Mouse (Mus musculus): ENCODE measurements around the gene Togaram2. TPM values are rescaled to one million over a fixed set of nuclear protein-coding genes. Genes with fewer than 3 reads are reported as not detected.
"Not testable (repeated sequence)": the region's sequence is repeated elsewhere in the genome, so short reads cannot be mapped to it uniquely, and the experiment has no call there.

The Togaram2 gene
- total RNA-seq, 2 experiments from 2014 or later: 1.1 to 5.5 TPM

DNA sequence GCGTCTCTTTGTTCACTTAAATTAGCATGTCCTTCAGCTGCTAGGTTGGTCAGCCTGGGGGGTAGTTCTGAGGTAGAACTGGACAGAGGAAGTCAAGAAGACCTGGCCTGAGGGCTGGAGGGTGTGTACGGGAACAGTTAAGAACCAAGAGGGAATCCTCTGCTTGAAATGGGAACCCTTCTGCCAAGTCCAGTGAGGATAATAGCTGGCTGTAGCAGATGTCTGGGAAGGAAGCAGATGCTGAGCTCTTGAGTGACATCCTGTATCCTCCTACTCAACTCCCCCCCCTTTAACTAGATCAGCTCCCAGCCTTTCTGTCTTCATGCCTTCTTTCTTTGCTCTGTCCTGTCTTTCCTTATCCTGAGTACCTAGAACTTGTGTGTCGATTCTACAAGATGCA lies 42.0 kb downstream of the Togaram2 start:
- DNase-seq (ENCODE audit: low spot score in 2 of 2): peak; percentile 41 to 46
- intact Hi-C loops (cut with DNase I): no loop called here

DNA sequence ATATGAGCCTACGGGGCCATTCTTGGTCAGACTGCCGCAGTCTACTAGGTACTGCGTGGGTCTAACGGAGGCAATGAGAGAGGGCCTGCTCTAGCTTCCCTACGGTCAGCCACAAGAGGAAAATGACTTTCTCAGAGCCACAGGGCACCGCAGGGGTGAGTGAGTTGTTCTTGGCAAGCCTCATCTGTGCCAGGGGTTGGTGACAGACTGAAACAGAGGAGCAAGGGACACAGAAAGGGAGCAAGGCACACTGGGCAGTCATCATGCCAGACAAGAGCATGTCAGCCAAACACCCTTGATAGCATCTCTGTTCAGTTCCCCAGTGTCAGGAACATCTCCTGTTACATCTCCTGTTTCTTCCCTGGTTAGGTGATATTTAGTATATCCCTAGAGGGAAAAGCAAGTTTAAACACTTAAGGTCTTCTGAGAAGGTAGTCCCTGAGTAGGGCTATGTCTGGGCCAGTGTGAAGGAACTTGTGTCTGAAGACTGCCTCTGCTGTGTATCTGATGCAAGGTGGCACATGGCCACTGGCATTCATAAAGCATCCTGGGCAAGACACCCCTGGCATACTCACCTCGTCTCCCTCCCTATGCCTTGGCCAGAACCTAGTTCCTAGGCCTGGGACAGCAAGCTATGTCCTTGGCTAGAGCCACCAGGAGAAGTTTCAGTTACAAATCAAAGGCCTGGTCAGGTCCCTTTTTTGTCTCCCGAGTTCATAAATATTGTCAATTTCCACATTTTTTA lies 45.0 kb downstream of the Togaram2 start:
- intact Hi-C loops (cut with DNase I): no loop called here
- DNase-seq (ENCODE audit: low spot score in 2 of 2): no peak

DNA sequence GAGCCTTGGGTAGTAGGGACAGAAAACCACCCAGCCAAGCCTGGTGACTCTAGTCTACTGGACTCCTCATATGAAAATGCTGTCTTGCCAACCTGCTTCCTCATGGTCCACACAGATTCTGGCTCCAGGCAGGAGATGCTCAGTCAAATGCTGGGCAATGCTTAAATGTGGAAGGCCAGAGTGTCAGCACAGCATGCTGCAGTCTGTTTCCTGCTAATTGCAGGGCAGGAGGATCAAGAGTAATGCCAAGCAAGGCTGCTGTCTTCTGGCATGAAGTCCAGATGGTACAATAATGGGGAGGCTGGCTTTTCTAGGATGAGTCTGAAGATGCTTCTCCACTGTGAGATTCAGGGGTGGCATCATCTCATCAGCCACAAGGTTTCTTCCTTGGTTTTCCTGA lies 47.4 kb downstream of the Togaram2 start:
- DNase-seq (ENCODE audit: low spot score in 2 of 2): no peak
- intact Hi-C loops (cut with DNase I): no loop called here

DNA sequence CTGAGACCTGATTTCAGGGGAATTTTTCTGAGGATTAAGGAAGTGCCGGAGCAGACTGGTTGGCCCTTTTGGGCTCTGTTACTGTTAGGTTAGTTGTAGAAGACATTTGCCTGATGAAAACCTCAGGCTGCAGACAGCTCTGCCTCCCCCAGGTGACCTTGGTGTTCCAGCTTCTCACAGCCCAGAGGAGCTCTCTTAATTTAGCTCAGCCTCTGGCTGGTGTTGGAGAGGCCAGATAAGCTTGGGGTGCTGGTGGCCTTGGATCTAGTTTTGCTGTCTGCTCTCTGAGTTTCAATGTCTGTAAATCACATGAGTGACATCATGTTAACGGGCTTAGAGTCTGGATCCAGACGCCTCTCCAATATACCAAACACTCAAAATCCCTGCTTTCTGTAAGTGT lies 48.0 kb downstream of the Togaram2 start:
- intact Hi-C loops (cut with DNase I): no loop called here
- DNase-seq (ENCODE audit: low spot score in 2 of 2): no peak

DNA sequence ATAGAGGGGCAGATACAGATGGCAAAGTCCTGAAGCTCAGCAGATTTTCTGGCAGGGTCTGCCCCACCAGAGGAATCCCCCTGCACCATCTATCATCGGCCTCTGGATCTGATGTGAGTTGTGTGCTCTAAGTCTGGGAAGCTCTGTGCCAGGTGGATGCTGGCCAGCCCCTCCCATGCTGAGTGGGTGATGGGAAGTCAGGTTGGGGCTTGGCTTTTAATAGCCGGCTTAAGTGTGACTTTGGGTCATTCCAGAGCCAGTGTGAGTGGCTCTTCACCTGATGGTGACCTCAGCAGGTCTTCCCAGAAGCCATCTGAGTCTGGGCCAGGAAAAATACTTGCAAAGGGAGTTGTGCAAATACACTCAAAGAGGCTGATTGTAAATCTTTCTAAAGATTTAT lies 57.6 kb downstream of the Togaram2 start:
- intact Hi-C loops (cut with DNase I): no loop called here
- no peak for DNase-seq (ENCODE audit: low spot score in 2 of 2)

DNA sequence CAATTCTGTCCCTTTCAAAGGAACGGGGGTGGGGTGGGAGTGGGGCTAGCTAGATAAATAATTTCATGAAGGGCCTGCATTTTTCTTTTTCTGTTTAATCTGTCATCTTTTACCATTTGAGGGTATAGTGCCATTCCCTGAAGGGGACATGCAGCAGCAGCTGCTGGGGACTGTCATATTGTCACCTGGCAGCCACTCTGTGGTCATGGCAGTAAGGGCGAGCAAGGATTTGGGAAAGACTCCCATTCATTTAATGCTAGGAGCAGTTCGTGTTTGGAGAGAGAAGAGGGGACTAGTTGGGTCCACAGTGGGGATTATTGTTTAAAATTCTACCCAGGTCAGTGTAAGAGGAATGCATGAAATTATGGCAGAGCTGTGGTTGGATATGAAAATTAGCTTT lies 63.4 kb downstream of the Togaram2 start:
- DNase-seq (ENCODE audit: low spot score in 2 of 2): no peak
- intact Hi-C loops (cut with DNase I): no loop called here

DNA sequence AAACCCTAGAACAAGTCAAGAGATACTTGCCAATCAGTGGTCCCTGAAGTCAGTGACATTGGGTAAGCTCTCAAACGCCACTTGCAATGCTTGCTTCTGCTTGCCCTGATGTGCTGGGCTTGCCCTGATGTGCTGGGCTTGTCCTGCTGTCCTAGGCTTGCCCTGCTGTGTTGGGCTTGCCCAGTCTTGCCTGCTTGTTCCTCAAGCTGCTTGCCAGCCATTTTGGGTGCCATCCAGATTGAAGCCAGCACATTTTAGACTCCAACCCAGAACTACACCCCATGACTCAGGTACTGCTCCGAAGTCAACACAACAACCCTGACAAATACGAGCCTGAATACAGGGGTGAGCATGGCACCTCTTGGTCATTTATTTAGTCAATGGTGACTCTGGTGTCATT lies 69.1 kb downstream of the Togaram2 start:
- intact Hi-C loops (cut with DNase I): loop anchor here (5.0 kb wide), 1 partner anchor 40 kb away; no protein-coding TSS in a partner anchor
- no peak for DNase-seq (ENCODE audit: low spot score in 2 of 2)

DNA sequence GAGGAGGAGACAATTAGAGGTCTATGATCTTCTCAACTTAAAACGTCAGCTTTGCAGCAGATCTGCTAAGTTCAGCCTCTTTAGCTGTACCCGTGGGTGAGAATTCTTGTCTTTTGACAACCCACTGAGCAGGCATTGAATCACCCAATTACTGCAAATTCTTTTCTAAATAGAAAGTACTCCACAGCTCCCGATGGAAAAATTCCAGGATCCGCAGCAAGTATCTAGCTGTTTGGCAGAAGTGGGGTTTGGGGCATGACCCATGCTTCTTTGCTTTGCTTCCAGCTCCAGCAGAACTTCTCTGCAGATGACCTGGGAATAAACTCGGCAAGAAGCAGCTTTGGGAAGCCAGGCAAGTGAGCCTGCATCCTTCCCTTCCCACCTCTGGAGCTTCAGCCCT lies 69.9 kb downstream of the Togaram2 start:
- intact Hi-C loops (cut with DNase I): loop anchor here (5.0 kb wide), 1 partner anchor 39 kb away; no protein-coding TSS in a partner anchor
- DNase-seq (ENCODE audit: low spot score in 2 of 2): peak in 1 of 2 experiments; percentile 41

DNA sequence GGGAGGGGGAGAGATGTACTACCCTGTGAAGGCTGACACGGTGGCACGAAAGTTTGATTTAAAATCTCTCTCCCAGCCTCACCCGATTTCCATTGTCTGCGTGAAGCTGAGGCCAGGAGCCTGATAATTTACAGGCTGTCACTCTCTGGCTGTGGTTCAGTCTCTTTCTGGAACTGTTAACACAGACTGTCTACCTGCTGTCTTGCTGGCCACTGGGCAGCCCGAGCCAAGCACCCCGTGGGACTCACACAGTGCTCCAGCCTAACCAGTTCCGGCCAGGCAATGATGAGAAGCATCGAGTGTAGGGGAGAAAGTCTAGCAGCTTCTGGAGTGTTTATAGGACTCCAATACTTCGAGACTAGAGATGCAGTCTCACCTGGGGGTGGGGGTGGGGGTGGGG lies 73.1 kb downstream of the Togaram2 start:
- intact Hi-C loops (cut with DNase I): no loop called here
- no peak for DNase-seq (ENCODE audit: low spot score in 2 of 2)

DNA sequence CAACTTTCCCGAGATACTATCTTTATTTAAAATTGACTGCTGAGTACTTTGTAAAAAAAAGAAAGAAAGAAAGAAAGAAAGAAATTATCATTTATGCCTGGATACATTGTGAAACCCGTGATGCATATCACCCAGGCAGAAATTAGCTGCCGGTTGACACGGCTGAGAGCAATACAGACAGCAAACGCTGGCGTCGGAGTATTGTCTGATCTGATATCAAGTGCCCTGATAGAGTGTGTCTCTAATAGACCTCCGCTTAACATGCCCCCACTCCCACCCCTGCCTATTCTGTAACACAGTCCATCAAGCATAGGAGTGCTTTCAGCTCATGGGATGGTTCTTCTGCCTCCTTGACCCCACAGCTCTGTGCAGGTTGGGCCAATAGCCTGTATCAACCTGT lies 74.5 kb downstream of the Togaram2 start:
- intact Hi-C loops (cut with DNase I): no loop called here

DNA sequence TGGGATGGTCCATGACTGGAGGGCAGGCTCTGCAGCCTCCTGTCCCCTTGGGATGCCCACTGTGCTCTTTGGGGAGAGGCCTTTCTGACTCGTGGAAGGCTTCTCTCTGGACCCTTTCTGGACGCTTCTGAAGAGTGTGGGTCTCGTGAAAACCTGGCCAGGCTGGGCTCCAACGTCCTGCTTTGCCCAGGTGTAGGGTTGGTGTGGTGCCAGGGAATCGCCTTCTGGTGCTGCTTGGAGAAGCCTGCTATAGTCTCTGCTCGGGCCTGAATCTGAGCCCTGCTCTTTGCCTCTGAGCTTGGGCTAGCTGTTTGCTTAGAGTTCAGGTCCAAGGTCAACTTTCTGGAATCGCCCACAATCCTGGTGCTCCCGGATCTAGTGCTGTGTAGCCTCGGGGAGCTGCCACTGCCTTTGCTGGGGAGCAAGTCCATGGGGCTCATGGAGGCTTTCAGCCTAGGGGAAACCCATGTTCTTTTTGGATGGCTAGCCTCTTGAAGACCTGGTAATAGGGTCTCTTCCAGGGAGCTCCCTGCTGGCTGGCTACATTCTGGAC lies 76.6 kb downstream of the Togaram2 start:
- intact Hi-C loops (cut with DNase I): no loop called here
- DNase-seq (ENCODE audit: low spot score in 2 of 2): no peak

More for the DNA sequence above, 74.5 kb downstream of the Togaram2 start:
- no peak for DNase-seq (ENCODE audit: low spot score in 2 of 2)

DNA sequence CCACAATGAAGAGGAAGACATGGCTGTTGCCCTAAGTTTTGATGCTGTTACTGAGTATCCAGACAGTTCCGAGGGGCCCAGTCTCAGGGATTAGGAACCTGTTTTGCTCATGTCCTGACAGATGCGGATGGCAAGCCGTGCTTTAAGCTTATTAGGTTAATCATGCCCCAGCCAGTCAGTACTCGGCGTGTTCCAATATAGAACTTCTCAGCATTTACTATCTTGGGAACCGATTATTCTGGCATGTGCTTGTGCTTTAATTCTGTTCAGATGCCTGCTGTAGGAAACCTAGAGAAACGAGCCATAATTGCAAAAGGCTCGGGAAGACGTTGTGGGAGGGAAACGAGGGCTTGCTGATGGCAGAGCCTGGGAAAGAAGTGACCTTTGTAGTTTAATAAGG lies 79.8 kb downstream of the Togaram2 start, which contains the start of gene Pcare:
Gene Pcare (minus strand): TSS at position 64 of the 400 bp plus-strand sequence.
- intact Hi-C loops (cut with DNase I): no loop called here
- no peak for DNase-seq (ENCODE audit: low spot score in 2 of 2)

DNA sequence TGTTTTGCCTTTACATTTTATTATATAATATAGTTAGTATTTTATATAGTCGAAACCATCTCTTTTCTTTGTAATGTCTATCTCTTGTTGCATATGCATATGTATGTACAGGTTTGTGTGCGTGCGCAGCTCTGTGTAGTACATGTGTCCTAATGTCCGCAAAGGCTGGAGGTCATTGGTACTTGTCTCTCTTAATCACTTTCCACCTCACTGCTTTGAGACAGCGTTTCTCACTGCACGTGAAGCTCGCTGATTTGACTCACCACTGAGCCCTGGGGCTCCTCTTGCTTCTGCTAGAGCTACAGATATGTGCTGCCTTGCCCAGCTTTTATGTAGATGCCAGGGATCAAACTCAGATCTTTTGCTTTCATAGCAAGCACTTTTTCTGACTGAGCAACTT lies 87.5 kb downstream of the Togaram2 start:
- DNase-seq (ENCODE audit: low spot score in 2 of 2): no peak
- intact Hi-C loops (cut with DNase I): no loop called here

DNA sequence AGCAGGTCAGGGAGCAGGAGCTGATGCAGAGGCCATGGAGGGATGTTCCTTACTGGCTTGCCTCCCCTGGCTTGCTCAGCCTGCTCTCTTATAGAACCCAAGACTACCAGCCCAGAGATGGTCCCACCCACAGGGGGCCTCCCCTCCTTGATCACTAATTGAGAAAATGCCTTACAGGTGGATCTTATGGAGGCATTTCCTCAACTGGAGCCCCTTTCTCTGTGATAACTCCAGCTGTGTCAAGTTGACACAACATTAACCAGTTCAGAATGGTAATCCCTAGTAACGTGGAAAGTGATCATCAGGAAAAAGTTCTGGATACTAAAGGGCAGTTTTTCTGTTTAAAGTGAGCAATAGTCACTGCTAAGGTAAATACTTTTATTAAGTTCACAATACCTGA lies 95.1 kb downstream of the Togaram2 start, which contains the start of gene Clip4:
Gene Clip4 (plus strand): TSS at position 301 of the 400 bp plus-strand sequence.
- intact Hi-C loops (cut with DNase I); DNase-seq (ENCODE audit: low spot score in 2 of 2): not testable (repeated sequence)

DNA sequence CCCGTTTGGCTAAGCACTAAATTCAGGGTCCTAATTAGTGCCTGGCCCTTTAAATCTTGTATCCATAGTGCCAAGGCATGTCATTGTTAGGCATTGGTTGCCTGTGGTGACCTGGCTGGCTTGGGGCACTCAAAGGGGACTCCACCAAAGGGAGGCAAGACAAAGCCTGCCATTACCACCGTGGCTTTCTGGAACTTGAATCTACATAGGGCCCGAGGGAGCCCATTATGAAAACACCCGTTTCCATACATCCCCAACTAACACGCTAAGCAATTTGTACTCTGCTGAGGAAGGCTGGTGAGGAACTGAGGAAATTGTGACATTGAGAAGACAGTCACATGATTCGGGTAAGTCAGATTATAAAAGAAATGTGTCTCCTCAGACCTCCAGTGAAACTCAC lies 96.5 kb downstream of the Togaram2 start:
- intact Hi-C loops (cut with DNase I): no loop called here
- no peak for DNase-seq (ENCODE audit: low spot score in 2 of 2)

DNA sequence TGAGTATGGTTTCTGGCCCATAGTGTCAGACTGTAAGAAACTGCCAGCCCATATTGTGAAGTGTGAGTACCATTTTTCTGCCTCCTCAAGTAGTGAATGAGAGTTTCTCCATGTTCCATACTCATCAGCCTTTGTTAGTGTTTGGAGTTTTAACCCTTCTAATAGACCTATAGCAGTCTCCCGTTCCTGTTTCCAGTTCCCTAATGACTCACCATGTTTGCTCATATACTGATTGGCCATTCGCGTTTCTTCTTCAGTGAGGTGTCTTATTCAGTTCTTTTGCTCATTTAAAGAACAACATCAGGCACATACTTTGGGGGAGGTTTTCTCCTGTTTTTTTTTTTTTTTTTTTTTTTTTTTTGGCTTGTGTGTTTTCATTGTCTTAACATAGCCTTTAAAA lies 97.6 kb downstream of the Togaram2 start:
- intact Hi-C loops (cut with DNase I): no loop called here
- DNase-seq (ENCODE audit: low spot score in 2 of 2): no peak

DNA sequence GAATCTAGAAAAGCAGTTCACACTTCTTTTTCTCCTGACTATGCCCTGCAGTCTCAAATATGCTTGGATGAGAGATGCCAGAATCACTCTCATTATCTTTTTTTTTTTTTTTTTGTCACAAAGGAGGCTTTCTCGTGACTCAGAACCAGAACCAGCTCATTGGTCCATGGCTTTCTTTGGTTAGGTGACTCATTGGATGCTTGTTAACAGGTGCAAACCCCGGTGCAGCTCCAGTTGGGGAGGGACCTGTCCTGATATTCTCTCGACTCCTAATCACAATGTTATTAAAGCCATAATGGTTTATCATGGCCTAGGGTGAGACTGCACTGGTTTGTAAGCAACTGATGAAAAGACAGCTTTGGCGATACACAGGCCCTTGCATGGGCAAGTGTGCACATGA lies 101.1 kb downstream of the Togaram2 start:
- intact Hi-C loops (cut with DNase I): no loop called here
- no peak for DNase-seq (ENCODE audit: low spot score in 2 of 2)

DNA sequence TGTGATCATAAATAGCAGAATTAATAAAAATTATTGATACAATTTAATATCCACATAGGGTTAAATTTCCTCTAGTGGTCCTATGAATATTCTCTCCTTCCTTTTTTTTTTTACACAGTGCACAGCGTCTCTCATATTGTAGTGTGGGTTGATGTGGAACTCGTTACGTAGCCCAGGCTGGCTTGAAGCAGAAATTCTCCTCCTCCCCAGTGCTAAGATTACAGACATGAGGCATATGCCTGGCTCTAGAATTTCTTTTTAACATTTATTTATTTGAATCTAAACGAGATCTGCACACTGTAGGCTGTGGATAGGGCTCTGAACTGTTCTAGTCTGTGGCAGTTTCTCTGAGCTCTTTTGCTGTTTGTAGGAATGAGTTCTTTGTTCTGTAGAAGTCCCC lies 102.2 kb downstream of the Togaram2 start:
- intact Hi-C loops (cut with DNase I): no loop called here

DNA sequence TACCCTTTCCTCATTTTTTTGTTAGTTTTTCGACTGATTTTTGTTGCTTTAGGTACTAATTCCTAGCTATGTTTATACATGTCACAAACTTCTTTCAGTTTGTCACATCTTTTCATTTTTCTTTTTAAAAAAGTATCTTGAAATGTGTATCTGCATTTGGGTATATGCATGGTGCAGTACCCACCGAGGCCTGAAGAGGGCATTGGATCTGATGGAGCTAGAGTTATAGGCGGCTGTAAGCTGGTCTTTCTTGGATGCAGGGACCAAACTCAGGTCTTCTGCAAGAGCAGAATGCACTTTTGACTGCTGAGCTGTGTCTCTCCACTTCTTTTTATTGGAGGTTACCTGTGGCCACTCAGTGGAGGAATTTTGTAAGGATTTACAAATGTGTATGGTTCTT lies 105.6 kb downstream of the Togaram2 start:
- no peak for DNase-seq (ENCODE audit: low spot score in 2 of 2)
- intact Hi-C loops (cut with DNase I): no loop called here

More for the DNA sequence above, 102.2 kb downstream of the Togaram2 start:
- no peak for DNase-seq (ENCODE audit: low spot score in 2 of 2)

Measured in left cerebral cortex, postnatal 36 days (tissue).